Mouse (Mus musculus): Measurements from ENCODE around the gene Nalcn. TPM values are rescaled to one million over a fixed set of nuclear protein-coding genes. Genes with fewer than 3 reads are reported as not detected.

The Nalcn gene
- polyA plus RNA-seq, 1 experiment from 2014 or later: 3.1 TPM

Other genes starting within 250 kb of the Nalcn start
- 1.0 and 1.1 TPM in 2 replicates for gene Itgbl1, start 32.8 kb upstream of the Nalcn start, polyA plus RNA-seq (2014; fragmentation: Nextera tagmentation; extraction: Ambion mirVana)

Data from hindbrain, embryonic 11.5 days (tissue).